Mouse (Mus musculus) left cerebral cortex, postnatal 25 days (tissue): ENCODE results near the gene Pex13. TPM values are rescaled to one million over a fixed set of nuclear protein-coding genes. Genes with fewer than 3 reads are reported as not detected.

Source experiments
- DNase-seq, 2 experiments: peaks; one replicate each; pipeline ENCODE4 v3.0.0; 2022; ENCODE audit warnings: low spot score in 2 of 2, mixed read lengths in 1 of 2
- intact Hi-C: fragments of 180-260 bp; cut with DNase I; formaldehyde crosslinking; loops from one replicate; pipeline ENCODE4 v1.15.1; 2025
- total RNA-seq, 2 experiments: library from RNA; stranded (reverse); gene quantifications; 2 replicates each; pipeline ENCODE4 v1.2.3; 2021

Pex13 gene
- 10 to 100 TPM; 25.9 to 26.5 TPM for total RNA-seq

DNA sequence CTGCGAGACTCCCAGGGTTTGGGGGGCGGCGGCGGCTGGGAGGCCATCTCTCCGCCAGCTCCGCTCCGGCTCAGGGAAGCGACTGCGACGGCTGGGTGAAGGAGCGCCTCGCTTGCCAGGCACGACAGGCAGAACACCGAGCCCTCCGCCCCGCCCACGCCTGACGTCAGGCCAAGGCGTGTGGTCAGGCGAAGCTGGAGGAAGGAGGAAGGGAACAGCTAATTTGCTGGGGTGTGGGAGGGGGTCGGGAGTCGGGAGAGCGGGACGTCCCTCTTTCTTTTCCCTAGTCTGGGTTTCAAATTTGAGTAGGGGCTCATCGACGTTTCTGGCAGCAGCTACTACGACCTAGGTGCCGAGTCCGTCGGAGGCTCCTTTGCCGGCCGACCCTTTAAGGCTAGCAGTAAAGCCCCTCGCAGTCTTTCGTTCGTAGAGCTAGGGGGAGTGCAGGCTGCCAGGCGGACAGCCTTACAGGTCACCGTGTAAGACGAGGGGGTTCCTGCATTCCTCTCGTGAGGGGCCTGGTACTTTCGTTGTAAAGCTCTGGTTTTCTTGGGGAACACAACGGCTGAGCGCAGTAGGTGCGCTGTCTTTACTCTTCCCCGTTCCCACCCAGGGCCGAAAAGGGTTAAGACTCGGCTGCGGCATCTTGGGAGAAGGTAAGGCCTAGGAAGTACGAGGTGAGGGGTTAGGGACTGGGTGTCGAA is at the start of gene Pex13:
Gene Pex13 (minus strand): TSS at position 162 of the 704 bp plus-strand sequence.
- intact Hi-C loops, result loop anchor here (2.0 kb wide), 1 partner anchor 33 kb away; the partner anchor contains the start of gene 0610010F05Rik
- peak; percentile 90 to 92 for DNase-seq

DNA sequence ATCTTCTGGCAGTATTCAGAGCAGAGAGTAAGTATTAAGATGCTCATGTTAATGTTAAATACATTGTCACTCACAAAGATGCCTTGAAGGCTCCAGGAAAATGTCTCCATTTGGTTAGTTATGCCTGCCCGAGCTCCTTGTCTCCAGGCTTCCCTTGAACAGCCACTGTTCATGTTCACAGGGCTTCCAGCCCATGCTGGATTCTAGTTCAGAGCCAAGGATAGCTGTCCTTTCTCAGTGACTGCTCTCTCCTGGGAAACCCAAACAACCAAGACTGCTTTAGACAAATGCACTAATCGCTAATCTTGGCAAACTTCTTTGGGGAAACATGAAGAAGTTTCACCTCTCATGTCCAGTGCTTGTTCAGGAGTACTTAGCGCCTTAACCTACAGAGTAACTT is 46.5 kb upstream of the Pex13 start:
- intact Hi-C loops, result loop anchor here (5.0 kb wide), 1 partner anchor 175 kb away; no protein-coding TSS in a partner anchor

DNA sequence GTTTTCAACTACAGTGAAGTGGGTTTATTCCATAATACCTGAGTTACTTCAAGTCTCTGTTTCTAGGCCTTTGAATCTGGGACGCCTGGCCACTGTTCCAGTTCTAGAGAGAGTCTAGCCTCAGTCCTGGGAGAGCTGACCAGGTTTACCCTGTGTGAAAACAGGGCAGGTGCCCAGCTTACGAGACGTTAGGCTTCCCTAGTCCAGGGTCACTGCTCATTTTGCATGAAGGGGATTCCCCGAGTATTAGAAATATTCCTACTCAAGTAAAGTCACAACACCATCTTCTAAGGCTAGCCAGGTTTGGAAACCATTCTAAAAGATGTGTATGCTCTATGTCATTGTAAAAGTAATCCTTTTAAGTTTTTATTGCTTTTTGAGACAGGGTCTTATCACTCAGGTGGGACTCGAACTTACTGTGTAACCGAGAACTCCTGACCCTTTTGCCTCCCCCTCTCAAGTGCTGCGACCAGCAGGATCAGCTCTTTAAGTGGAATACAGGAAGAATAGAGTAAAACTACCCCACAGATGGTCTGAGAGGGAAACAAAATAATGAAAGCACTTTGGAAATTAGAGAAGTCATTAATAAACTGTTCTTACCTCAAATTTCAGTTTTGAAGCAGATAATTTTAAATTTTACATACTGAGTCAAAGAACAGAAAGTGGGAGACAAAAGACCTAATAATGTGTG is 39.0 kb upstream of the Pex13 start:
- DNase-seq, result no peak
- intact Hi-C loops, result no loop called here

More for the DNA sequence above, 46.5 kb upstream of the Pex13 start:
- no peak for DNase-seq

DNA sequence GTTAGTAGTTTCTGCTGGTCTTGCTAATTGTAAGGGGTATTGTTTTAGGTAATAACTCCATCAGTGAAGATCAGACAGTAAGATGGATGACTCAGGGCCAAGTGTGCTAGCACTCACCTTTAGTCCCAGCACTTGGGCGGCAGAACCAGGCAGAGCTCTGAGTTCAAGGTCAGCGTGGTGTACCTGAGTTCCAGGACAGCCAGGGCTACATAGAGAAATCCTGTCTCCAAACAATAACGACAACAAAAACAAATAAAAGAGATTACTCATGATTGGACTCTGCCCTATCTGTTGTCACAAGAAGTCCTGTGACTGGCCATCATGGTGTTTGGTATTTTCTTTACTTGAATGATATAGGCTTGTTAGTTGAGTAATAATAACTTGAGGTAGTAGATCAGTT is 36.1 kb upstream of the Pex13 start:
- DNase-seq, result no peak
- intact Hi-C loops, result no loop called here

DNA sequence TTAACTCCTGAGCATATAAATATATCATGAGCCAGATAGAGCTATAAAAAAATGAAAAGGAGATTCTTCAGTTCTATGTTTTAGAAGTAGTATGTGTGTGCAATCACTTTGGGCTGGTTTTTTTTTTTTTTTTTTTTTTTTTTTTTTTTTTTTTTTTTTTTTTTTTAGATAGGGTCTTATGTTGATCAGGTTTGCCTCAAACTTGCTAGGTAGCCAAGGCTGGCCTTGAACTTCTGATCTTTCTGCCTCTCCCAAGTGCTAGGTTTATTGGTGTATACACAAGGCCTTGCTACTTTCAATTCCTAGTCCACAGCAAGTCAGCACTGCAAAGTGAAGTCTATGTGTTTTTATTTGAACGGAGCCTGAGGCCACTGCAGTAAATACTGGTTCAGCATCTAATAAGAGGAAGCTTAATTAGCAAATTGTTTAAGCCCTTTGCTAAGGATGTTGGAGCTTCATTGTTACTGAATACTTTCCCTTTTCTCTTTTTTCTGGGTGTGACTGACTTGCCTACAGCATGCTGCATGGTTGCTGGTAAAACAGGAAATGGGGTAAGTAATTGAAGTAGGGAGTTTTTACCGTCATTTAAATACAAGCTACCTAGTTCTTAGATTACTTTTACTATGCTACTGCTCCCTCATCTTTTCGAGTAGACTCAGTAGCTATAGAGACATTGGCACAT is 33.8 kb upstream of the Pex13 start:
- DNase-seq, result no peak
- intact Hi-C loops, result no loop called here

DNA sequence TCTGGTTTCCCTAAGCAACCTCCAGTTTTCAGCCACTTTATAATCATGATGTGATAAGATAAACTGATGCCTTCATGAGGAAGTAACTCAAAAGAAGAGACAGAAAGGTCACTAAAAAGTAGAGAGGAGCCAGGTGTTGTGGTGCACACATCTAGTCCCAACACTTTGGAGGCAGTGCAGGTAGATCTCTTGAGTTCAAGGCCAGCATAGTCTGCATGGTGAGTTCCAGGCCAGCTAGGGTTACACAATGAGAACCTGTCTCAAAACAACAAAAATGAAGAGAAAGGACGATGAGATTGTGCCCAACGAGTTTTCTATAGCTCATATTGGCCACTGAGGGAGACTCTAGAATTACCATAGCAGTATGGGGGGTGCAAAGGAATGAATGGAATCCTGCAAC is 32.8 kb upstream of the Pex13 start:
- DNase-seq, result no peak
- intact Hi-C loops, result no loop called here

DNA sequence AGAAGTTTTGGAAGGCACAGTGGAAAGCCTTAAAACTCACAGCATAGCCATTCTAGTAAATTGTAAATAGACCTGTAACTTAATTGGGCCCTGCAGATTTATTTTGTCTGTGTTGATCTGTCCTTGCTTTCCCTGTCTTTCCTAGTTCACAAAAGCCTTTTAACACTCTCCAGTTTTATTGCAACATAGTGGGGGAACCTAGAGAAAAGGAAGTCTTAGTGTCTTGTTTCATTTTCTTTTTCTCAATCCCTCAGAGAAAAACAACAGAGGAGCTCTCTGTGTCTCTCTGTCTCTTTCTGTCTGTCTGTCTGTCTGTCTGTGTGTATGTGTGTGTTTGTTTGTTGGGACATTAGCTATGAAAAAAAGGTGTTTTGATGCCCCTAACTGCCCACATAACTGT is 30.1 kb upstream of the Pex13 start:
- DNase-seq, result no peak
- intact Hi-C loops, result no loop called here

DNA sequence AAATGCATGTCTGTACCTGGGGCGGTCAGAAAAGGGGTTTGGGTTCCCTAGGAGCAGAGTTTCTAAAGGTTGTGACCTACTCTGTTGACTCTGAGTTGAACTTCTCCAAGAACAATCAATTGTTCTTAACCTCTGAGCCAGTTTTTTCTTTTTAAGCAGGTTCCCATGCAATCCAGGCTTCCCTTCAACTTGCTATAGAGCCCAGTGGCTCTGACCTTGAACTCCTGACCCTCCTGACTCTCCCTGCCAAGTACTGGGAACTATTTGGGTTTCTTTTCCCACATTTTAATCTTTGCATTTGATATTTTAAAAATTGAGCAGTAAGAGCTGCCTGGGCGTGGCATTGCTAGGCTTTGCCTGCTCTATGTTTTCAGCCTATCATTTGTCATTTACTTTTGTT is 27.5 kb upstream of the Pex13 start:
- intact Hi-C loops, result no loop called here
- no peak for DNase-seq

DNA sequence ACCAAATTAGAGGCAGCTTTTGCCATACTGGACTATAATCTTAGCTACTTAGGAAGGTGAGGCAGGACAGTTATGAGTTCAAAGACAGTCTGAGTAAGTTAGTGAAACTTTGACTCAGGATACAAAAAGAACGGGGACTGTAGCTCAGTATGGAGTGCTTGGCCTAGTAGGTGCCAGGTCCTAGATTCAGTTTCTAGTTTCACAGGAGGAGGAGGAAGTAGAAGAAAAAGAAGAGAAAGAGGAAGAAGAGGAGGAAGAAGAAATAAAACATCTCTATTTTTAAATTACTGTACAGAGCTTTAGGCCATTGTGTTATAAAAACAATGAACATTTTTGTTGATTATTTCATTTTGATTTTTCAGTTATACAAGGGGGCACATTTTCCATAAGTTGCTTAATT is 22.3 kb upstream of the Pex13 start:
- no peak for DNase-seq
- intact Hi-C loops, result no loop called here

DNA sequence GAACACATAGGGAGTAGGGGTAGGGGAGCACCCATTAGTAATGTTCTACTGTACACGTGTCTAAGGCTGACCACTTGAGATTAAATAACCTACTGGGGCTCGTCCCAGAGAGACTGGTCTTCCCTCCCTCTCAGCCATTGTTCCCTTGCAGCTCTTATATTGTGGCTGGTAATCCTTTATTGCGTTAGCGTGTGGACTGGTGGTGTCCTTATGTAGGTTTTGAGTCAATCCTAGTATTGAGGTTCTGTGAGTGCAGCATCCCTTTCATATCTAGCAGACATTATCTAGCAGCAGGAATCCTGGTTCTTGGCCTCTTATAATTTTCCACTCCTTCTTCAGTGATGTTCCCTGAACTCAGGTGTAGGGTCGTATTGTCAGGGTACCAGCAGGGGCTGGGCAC is 20.9 kb upstream of the Pex13 start:
- intact Hi-C loops, result no loop called here

DNA sequence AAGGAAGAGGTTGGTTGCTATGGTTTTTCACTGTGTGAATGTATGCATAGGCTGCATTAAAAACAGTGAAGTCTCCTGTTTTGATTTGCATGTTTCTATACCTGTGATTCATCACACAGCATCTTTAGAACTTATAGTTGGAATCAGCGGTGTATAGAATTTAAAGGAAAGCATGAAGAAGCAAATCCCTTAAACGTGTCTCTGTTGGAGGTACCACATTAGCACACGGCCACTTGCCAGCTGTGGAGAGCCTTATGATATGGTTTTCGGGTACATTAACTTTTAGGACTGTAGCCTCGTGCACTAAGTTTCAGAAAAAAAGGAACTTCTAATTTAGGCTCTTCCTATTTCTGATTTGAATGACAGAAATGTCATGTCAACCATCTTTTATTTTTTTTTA is 16.8 kb upstream of the Pex13 start:
- DNase-seq, result no peak
- intact Hi-C loops, result no loop called here

More for the DNA sequence above, 20.9 kb upstream of the Pex13 start:
- no peak for DNase-seq

DNA sequence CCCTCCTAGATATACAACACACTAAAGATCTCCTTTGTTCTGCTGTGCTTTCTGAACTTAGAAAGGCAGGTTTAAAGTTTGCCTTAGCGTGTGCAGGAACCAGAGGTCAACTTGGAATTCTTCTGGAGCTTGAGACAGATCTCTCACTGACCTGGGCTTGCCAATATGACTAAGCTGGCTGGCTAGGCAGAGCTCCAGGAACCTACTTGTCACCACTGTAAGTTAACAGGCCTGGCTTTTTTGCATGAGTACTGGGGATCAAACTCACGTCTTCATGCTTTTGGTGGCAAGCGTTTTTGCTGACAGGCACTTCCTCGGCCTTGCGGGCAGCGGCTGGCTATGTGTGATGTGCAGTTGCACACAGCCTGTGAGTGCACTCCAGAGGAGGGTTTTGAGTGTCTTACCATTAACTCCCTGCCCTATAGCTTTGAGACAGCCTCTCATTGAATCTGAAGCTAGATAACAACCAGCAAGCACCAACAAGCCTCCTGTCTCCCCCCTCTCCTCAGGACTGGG is 14.7 kb upstream of the Pex13 start:
- intact Hi-C loops, result no loop called here
- DNase-seq, result no peak

DNA sequence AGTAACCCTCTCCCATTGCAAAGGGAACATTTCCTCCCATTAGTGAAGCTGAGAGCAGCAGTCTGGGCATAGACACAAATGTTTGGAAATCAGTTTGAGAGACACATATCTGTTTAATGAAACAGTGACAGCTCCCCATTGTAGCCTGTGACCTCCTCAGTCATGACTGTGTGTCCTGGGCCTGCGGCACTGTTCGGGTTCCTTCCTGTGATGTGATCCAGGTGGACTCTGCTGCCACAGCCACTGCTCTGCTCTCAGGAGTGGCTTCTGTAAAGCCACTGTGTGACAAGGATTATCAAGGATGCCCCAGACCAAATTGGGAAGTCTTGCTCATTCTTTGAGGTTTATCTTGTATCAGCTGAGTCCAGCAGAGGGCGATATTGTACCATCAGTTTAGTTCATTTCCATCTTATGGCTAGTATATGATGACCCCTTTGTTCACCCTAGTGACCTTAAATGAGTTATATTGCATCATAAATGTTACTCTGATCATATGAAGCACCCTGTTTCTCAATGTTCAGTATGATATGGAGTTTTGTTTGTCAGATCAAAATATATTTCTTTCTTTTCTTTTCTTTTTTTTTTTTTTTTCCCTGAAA is 13.4 kb upstream of the Pex13 start:
- DNase-seq, result peak; percentile 65 to 72
- intact Hi-C loops, result loop anchor here (1.0 to 5.0 kb wide), 2 partner anchors 188 to 275 kb away; no protein-coding TSS in a partner anchor

DNA sequence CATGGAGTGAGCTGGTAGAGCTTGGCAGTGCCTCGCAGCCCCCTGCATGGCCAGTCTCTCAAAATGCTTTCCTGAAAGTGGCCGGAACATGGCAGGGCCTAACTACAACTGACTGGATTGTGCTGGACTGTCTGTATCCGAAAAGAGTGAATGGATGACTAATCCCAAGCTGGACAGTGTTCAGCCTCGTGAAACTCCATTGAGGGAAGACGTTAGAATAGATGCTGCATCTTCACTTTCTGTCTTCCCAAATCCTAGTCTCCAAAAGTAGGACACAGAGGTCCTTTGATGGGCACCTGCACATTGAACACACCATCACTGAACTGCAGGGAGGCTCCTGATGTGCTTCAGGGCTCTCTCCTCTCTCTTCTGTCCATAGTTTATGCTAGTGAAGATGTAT is 10.3 kb upstream of the Pex13 start:
- DNase-seq, result no peak
- intact Hi-C loops, result loop anchor here (5.0 kb wide), 1 partner anchor 191 kb away; no protein-coding TSS in a partner anchor

DNA sequence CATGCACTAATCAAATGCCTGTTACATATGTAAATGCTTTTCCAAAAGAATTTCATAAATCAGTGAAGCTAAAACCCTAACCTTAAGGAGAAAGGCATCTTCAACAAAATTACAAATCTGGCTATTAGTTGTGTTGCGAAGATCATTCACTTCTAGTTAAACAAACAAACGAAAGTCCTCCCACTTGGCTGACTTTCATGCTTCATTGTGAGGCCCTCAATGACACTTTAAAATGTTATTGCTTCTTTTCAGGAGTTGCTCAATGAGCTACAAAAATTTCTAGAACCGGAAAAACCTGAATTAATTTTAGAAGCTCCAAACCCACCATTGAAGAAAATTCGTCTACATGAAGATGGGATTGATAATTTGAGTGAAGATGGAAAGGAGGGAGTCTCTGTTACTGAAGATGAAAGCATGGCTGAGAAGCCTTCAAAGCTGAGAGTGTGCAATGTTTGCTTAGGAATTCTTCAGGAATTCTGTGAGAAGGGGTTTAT is 6.5 kb upstream of the Pex13 start:
- DNase-seq, result no peak
- intact Hi-C loops, result no loop called here

DNA sequence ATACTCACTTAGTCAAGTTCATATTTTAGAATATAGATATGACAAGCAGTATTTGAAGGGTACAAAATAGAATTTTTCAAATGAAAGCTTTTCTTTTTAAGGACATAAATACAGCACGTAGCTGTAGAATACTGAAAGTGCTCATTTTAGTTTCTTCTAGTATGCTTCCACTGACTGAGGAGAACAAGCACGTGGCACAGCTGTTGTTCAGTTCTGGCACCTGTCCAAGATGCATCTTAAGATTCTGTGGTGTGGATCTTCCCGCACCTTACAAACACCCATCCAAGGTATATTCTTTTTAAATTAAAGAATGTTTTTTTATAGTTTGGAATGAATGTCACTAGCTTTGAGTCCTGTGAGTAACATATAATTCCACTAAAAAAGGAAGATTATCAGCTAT is 1.4 kb upstream of the Pex13 start:
- DNase-seq, result no peak
- intact Hi-C loops, result no loop called here

DNA sequence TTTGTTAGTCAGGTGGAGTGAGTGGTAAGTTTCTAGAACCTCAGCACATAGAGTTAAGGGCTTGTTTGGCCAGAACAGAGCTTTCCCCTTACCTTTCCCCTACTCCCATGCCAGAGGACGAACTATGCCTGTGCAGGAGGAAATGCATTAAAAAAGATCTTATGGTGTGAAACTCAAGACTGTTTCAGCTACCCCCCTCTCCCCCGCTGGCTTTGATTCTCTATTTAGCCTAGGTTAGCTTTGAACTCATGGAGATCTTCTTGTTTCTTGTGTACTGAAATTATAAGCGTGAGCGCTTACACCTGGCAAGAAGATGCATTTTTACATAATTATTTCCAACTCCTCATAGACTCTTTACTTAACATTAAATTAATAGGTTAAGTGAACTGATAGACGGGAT is 767 bp upstream of the Pex13 start:
- intact Hi-C loops, result no loop called here

DNA sequence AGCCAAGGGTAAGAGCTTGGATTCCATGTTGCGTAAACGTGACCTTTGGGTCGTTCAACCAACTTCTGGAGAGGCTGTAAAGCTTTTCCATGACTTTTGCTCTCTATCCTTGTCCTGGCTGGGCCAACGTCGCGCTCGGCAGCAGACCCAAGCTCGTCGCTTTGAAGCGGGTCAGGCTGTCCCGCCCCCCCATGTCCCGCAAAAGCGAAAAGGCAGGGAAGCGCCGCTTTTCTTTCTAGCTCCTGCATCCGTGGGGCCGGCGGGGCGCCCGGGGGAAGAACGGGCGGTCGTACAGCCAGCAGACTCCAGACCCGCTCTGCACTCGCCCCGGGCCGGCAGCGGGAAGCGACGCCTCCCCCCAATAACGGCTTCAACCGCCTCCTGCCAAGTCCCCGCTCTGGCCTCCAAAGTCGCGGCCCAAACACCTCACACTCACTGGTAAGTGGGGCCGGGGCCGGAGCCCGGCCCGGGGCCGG is 410 bp downstream of the Pex13 start, which contains the start of gene Pus10:
Gene Pus10 (plus strand): TSS at position 364 of the 476 bp plus-strand sequence.
- intact Hi-C loops, result loop anchor here (2.0 kb wide), 1 partner anchor 33 kb away; the partner anchor contains the start of gene 0610010F05Rik
- DNase-seq, result no peak

More for the DNA sequence above, 767 bp upstream of the Pex13 start:
- no peak for DNase-seq

DNA sequence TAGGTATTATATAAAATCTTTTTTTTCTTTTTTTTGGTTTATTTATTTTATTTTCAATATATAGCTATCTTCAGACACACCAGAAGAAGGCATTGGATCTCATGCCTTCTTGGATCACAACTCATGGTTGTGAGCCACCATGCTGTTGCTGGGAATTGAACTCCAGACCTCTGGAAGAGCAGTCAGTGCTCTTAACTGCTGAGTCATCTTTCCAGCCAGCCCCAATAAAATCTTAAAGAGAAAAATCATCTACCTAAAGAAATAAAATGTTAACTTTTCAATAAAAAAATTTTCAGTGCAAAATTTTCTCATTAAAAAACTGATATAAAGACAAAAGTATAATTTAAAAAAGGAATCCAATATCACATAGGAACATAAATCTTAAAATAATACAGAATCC is 1.5 kb downstream of the Pex13 start:
- intact Hi-C loops, result loop anchor here (2.0 kb wide), 1 partner anchor 31 kb away; the partner anchor contains the start of gene 0610010F05Rik

More for the DNA sequence above, 1.5 kb downstream of the Pex13 start:
- no peak for DNase-seq
